Mouse (Mus musculus): ENCODE measurements around the gene Abcf3.

DNA sequence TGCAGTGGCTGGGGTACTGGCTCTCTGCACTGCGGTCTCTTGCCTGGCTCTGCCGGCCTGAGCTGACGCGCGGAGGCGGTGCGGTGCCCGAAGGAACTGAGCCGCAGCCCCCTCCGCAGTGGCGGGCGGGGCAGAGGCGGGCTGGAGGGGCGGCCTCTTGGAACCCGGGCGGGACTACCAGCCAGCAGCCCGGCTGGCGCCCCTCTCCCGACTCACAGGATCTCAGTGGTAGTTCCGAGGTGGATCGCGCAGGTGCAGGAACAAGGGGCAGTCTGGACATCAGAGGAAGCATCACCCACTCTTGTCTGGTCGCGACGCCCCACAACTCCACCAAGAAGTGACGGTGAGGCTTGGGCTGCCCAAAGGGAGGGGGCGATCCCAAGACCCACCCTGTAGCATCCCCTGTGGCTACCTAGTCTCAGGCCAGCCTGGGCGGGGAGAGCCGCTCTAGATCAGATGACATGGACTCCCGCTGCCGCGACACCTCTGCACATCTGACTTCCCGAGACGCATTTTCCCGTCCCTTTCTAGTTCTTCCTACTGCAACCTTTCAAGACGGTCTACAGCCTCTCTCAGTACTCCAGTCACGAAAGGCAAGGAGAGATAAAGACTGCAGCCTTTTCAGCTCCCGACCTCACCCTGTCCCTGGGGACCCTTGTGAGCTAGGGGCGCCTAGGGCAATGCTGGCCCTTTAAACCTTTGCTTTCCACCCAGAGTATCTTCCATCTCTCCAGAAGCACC, 41.7 kb downstream of the Abcf3 start:
- no peak for TF ChIP-seq FLI1 (IDR thresholded peaks at IDR 0.05; ENCODE audit: low read length)
- TF ChIP-seq GATA1 (IDR thresholded peaks at IDR 0.05; ENCODE audit: borderline replicate concordance, low read length) = no peak
